Mouse (Mus musculus) liver, adult 2 months (tissue): ENCODE measurements around the gene Tbc1d16.

Experiments
- CTCF ChIP-seq: fragments of 200-500 bp; IDR thresholded peaks from 2 replicates; pipeline ENCODE4 v1.5.1; 2011; ENCODE audit warnings: low read depth, low read length, control low read depth
- POLR2A ChIP-seq: fragments of 200-500 bp; IDR thresholded peaks from 2 replicates; pipeline ENCODE4 v1.6.1; 2011; ENCODE audit warnings: low read length, control low read depth; ENCODE audit not compliant: insufficient read depth; ENCODE audit errors: extremely low read depth

DNA sequence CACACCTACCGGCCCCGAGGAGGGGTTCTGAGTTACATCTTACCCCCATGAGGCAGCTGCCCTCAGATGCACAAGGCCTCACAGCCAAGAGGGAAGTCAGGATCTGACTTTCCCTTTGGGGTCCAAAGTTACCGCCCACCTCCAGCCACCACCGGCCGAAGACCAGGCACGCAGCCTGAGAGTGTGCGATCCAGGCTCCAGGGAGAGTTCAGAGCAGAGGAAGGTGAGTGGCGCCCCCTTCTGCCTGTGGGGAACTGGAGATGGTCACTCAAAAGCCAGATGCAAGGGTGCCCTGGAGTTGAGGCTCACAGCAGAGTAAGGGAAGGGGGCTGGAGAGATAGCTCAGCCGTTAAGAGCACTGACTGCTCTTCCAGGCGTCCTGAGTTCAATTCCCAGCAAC is 22.6 kb downstream of the Tbc1d16 start:
- TF ChIP-seq POLR2A (no peak), CTCF (peak; percentile 38)
